Mouse (Mus musculus): ENCODE measurements at regions not wholly inside any gene's neighbourhood (a gene's known extent, or its start where the extent isn't known, plus 50 kb on each side); places are given as distances from the start of the nearest gene placed in this dataset.

DNA sequence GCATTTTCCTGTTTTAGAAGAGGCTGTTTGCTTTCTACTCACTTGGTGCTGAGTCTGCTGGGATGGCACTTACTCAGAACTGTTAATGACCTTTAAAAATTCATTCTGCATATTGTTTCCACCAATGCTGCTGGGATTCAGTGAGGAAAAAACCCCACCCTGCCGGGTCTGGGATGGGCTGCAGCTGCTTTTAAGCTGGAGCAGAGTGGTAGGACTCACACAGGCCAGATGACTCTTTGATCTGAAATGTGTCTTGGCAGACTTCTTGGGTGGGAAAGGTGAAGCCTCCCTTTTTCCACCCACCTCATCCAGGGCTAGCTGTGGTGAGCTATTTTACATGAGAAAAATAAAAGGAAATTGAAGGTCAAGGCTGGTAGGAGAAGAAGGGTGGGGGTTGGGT, 56.4 kb upstream of the Ddhd1 start:
- no peak for DNase-seq

DNA sequence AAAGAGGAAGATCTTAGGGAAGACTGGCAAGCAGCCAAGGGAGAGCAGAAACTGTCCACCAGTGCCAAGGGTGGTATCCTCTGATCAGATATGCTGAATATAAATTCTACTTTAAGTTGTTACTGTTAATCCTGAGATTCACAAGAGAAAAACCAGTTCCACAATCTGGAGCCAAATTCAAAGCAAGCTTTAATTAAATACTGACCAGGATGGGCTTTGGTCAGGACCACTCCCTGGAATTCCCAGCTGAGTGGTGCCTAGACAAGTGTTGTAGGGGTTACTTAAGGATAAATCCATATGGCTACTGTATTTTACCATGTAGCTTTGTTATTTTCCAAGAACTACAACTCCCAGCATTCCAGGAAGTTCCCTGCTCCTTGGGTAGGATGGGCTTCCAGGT, 56.8 kb upstream of the Ddhd1 start:
- DNase-seq = no peak

DNA sequence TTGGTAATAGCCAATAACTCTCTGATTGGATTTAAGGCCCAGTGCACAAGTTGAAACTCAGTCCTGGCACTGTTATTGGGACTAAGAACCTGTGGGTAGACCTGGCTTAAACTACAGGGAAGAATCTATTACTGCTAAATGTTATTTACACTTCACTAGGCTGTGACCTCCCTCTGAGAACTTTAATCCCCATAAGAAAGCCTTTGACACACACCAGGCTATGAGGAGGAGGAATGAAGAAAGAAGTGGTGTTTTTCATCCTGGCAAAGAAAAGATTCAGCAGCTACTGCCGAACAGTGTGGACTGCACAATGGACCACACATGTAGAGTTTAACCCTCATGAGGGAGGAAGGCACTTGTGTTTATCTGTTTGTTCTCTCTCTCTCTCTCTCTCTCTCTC, 58.2 kb upstream of the Ddhd1 start:
- no peak for DNase-seq

DNA sequence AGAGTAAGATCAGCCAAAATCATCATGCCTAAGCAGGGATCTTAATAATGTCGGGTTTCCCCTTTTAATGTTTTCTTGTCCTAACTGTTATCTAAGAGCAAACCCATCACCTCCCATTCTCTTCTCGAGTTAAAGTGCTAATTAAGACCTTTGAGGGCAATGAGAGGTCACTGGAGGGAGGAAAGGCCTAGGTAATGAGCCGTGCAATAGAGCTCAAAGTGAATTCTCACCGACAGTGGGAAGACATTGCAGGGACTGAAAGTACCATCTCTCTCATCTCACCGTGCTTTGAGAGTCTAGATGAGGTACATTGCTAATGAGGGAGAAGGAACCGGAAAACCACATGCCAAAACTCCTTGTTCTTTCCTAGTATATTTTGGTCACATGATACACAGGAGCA, 64.9 kb upstream of the Ddhd1 start:
- DNase-seq = no peak

DNA sequence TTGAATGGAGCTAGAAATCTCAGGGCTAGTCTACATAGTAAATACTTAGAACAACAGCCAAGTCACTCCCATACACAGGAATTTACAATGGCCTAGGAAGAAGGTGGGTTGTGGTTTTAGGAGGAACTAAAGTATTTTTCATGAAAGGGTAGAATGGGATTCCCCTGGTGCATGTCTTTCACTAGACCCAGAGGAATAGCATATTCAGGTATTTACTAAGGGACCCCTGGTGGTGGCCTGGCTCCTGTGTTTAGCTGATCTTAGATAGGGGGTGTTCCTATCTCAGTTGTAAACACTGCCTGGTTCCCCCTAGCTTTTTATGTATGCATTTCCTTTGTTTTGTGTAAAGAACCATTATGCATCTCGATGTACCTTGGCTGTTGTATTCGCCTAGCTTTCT, 66.4 kb upstream of the Ddhd1 start:
- no peak for DNase-seq

DNA sequence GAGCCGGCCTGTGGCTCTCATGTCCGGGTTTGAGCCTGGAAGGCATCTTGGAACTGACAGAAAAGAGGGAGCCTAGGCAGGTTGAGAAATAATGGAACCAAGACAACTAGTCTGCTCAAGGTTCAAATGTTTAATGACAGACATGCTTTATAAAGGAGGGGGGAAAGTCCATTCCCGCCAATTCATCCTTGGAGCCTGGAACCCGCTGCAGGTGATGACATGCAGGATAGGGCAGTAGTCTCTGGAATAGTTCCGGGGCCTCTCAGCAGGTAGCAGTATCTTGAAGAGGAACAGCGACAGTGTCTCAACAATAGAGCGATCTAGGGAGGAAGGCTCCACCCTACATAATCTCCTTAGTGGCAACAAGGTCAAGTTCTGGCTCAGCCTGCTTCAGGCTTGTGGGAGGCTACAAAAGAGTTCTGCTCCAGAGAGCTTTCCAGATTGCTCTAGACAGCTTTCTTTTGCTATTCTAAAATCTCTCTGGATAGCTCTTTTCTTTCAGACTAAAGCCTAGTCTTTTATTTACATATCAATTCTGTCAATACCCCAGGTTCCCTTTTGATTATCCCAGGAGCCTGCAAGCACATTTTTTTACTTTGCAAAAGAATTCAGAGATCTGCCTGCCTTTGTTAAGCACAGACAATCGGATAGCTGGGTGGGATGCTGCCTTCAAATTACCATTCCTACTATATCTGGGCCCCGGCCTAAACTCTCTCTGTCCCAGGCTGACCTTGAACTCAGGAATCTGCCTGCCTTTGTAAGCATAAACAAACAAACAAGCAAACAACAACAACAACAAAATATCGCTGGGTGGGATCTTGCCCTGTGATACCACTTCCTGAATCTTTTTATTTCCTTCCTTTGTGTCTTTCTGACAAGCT, 76.8 kb upstream of the Ddhd1 start:
- DNase-seq = no peak

DNA sequence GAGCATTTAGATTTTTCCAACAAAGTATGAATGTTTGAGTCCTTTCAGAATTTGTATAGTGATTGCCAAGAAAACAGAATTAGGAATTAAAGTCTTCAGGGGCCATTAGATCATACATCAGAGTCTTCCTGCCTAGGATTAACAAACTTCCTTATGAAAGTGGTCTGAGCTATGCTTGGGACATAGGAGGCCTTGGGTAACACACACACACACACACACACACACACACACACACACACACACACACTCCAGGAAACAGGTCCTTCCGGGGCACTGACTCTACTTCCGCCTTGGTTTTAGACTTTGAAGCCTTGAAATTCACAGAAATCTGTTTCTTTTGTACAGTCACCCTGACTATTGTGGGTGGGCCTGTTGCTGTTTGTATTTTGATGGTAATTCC, 80.0 kb upstream of the Ddhd1 start:
- DNase-seq = no peak

DNA sequence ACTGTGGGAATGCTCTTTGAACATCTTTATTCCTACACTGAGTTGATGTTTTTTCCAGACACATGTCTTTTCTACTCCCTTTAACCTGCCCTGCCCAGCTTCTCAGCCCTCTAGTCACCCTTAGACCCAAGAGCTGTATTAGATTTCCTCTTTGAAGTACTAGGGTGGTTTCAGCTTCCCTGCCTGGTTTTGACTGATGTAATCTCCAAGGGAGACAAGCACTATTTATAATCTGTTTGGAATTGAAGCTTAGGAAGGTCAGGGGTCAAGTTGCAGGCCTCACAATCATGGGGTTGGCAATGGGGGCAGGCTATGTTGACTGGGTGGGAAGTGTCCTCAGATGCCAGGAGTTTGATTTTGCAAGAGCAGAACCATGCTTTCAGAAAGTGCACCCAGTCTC, 81.7 kb upstream of the Ddhd1 start:
- no peak for DNase-seq

DNA sequence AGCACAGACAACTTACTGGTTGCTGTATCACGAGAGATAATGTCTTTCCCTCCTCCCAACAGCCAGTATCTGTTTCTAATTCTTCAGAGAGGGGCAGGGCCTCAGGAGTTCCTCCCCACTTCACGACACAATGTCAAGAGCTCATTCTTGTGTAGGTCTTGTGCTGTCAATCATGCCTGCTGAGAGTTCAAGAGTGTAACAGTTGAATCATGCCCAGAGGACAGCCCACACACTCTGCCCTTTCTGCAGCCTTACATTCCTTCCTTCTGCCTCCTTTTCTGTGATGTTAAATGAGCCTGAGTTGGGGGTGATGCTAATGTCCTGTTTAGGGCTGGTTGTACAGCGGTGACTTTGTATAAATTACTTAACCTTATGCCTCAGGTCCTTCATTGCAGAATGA, 82.7 kb upstream of the Ddhd1 start:
- no peak for DNase-seq

DNA sequence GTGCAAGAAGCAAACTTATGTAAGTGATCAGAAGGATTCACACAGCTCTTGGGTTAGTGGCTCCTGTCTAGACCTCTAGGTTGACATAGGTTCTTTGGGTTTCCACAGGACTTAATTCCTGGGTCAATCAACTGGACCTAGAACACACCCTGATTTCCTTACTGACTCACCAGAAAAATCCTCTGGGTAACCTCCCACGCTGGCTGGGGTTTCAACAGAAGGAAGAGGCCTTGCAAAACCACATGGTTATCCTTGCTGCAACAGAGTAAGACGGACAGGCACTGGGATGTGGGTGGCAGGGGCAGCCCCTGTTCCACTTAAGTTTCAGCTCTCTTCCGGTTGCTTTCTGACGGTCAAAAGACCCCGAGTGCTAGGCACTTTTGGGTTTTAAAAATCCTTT, 88.2 kb upstream of the Ddhd1 start:
- DNase-seq = no peak

DNA sequence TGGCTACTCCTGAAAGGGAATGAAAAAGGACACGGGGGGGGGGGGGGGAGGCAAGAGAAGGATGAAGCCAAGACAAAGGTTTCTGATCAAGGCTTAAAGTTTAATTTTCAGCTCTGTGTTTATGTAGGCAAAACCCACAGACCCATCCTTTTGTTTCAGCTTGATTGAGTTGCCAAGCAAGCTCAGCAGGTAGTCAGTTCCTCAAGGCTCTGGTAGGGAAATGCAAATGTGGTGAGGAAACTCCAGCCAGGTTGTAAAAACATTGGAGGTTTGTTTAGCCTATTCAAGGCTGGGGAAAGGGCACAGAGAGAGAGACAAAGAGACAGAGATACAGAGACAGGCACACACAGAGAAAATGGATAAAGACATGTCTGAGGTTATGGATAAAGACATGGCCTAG, 99.4 kb upstream of the Ddhd1 start:
- no peak for DNase-seq

DNA sequence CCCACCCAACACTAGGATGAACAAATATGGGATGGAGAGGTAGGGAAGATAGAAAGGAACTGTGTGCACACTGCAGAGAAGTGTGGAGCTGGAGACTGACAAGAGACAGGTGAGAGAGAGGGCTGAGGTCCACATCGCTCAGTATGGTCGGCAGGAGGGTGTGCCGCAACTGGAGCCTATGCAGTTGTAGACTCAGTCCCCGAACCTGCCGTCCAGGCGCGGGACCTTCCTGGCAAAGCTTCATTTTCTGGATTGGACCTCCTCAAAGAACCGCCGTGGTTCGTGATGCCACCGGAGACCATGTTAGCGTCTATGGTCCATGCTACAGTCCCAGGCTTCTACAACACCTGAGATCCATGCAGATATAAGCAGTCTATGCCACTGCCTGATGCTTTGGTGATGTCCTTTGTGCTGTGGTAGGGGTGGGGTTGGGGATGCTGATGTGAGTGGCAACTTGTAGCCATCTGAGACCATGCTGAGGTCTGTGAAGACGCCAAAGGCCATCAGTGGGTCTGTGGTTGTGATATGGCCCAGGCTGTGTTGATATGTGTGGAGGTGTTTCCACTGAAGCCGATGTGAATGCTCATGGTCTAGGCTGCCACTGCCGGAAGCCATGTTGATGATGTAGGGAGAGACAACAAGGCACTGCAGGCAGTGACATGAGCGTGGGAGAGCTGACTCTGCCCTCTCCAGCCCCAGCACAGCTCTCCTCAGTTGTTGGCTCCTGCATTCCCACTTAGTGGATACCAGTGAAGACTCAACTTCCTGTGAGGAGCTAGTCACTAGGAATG, 103.1 kb upstream of the Ddhd1 start:
- no peak for DNase-seq

DNA sequence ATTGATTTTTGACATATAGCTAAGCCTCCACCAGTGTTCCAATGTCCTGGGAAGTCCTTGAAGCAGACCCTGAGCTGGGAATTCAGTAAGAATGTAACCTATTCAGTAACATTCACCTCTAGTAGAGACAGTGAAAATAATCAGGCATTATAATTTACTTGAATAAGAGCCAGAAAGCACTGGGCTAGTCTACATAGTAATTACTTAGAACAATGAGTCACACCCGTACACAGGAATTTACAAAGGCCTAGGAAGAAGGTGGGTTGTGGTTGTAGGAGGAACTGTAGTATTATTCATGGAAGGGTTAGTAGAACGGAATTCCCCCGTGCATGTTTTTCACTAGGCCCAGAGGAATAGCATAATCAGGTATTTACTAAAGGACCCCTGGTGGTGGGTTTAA, 106.3 kb upstream of the Ddhd1 start:
- no peak for DNase-seq

DNA sequence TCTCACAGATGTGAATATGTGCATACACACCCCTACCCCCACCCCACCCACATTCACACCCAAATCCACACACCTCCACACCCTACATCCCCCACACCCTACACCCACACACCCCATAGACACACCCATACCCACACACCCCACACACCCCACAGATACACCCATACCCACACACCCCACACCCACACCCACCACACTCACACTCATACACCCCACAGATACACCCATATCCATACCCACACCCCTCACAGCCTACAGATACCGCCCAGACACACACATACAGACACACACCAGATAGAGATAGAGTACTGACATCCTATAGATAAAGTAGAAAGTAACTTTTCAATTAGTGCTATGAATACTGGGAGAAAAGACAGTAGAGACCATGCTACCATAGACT, 108.6 kb upstream of the Ddhd1 start:
- DNase-seq = no peak

DNA sequence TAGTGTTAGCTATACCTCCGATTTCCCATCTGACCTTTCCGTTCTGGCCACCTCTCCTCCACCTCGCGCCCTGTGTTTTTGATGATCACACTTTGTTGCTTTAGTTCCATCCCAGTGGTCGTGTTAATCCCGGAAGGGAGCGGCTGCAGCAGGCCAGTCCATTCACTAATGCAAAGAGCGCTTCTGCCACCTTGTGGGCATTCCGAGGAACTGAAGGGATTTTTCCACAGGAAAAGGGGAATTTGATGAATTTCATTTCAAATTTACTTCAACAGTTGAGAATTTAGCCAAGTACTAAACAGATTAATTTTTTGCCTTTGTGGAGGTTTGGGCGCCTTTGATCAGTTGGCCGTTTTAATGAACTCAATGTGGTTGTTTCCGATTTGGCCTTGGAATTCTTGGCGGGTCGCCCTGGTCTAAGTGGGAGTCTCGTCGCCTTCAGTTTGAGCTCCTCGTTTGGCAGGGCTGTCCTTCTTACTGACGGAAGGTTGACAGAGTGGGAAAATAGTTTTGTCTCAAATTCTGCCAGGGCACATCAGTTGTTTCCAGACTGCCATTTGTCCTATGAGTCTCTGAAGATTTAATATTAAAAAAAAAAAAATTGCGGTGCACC, 114.8 kb upstream of the Ddhd1 start:
- peak; percentile 54 for DNase-seq

DNA sequence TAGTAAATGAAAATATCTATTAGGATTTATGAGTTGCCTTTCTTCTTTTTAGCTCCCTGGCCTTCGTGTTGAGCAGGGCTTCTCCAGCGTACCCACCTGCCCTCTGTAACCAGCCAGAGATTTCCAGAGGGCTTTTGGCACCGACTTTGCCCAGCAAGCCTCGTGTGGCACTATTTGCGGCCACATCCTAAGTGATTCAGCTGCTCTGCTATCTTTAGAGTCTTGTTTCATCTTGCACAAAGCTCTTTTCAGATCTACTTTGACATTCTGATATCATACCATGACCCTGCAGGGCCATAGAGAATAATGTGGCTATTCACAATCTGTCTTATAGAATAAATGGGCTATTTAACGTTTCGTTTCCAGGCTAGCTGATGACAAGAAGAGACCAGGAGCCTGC, 115.4 kb upstream of the Ddhd1 start:
- DNase-seq = no peak

DNA sequence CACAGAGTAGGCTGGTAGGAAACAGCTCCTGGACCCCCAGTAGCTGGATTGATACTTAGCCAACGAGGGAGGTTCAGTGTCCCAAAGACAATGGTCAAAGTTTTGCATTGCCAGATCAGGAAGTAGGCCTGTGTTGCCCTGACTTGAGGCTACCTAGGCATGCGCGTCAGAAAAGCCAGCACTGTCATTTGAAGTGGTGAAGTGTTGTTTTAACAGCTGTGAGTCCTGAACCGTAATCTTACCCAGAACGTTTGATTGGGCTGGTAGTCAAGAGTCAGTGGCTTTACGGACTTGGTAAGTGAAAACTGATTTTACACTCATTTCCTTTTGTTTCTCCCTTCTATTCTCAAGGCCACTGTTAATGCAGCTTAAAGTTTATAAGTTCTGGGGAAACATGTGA, 123.9 kb upstream of the Ddhd1 start:
- DNase-seq = no peak

DNA sequence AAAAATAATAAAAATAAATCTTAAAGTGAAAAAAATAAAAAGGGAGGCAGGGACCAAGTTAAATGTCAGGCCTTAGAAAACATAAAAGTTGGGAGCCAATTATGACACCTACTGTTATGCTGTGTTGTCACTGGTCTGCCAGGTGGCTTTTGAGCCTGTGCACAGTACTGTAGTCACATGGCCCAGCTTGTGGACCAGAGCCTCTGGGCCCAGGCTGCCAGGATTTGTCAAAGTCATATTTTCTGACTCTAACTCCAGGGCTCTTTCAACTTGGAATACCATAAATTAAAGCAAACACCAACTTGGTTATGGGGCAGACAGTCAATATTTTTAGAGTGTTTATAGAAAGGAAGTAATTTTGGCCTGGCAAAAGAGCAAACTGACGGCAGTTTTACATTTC, 137.0 kb upstream of the Ddhd1 start:
- DNase-seq = no peak

DNA sequence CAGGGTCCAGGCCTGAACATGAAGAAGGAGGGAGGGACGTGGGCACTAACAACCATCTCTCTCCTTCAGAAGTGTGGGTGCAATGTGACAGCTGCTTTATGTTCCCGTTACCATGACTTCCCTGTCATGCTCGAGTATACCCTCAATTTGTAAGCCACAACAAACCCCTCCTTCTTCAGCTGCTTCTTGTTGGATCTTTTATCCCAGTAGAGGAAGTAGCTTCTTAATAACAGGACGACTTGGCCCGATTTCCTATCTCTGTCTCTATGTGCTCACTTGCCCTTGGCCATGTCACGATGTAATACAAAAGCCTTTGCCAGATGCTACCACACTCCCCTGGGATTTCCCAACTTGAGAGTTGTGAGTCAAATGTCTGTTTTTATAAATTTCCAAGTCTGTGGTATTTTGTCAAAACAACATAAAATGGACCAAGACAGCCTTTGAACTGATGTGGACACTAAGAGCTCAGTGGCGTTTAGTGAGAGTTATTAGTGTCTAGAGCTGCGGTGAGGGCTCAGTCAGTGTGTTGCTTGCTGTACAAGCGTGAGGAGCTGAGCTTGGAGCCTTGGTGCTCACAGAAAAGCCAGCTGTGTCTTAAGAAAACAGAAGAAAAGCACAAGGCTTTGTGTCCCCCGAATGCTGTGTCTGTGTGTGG, 138.8 kb upstream of the Ddhd1 start:
- no peak for DNase-seq

DNA sequence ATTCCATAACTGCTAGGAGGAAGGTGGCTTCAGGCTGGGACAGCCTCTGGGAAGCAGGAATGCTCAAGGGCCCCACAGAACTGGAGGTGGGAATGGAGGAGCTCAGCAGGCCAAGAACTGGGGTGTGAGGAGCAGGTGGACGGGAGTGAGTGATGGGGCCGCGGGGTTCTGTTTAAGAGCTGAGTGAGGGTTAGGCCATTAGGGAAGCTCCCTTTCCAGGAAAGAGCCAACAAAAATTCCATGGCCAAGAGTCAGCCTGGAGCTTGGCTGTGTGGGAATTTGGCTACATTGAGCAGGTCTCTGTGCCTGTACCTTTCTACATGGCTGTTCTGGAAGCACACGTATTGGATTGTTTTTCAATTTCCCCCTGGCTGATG, 139.4 kb upstream of the Ddhd1 start:
- DNase-seq = no peak

DNA sequence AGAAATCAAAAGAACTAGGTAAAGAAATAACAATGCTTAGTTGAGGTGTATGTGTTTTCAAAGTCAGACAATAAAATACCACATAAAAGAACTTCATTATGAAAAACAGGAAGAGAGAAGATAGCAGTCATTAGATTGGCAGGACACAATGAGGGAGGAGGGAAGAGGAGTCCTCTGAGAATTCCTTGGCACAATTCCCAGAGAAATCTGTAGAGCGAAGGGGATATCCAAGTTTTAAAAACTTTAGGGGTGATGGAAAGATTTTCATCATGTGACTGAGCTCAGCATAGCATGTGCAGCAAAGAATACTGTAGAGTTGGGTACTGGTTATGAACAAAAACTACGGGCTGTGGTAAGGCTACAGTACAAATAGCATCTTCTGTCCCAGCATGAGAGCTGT, 141.3 kb upstream of the Ddhd1 start:
- DNase-seq = no peak

DNA sequence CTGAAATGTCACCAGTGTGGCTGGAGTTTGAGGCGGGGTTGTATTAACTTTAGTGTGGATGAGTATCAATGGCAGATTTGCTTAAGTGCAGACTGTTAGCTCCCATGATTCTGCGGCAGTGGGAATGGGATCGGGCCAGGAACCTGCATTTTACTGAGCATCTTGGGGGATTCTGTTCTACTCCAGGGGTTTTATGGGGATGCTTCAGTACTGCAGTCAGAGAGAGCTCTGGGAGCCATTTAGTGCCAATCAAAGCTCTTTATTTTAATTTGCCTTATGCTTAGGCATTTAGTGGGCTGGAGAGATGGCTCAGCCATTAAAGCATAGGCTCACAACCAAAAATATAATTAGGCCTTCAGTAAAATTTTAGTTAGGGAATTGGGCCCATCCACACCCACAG, 148.0 kb upstream of the Ddhd1 start:
- no peak for DNase-seq

DNA sequence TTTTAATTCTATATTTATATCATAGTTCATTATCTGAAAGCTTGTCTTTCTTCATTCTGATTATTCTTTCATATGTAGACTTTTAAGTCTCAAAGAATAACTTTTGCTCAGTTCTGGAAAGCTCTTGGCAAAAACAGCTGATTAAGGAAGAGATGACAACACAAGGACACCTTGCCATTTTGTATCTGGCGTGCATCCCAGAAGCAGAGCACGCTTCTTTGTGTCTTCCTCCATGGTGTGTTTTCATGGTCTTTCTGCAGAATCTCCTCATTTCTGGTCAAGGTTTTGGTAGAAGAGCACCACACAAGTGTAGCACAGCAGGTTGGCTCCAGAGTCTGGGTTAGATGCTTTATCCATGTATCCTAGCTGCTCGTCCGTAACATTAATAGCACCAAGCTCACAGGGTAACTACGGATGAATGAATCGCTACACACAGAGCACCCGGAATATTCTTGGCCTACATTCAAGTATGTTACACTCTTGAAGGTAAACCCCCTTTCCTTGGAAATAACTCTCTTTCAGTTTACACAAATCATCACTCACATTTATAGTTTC, 148.9 kb upstream of the Ddhd1 start:
- no peak for DNase-seq
